Mouse (Mus musculus) myocyte (in vitro differentiated cells): ENCODE measurements around the gene Tctex1d2. TPM values are rescaled to one million over a fixed set of nuclear protein-coding genes. Genes with fewer than 3 reads are reported as not detected.
A peak's percentile ranks its signal among the peaks of the same experiment; 100 is the strongest.
"Not testable (repeated sequence)": the region's sequence is repeated elsewhere in the genome, so short reads cannot be mapped to it uniquely, and the experiment has no call there.

Experiments used
- H3K27me3 ChIP-seq: one replicate; pipeline ENCODE4 v1.6.1; 2011; ENCODE audit not compliant: control insufficient read depth, insufficient read depth, insufficient read length
- H3K36me3 ChIP-seq: one replicate; pipeline ENCODE4 v1.6.1; 2011; ENCODE audit not compliant: control insufficient read depth, insufficient read depth
- H3K4me2 ChIP-seq: one replicate; pipeline ENCODE4 v1.6.1; 2011; ENCODE audit warnings: low read depth, control low read depth
- H3K4me3 ChIP-seq: one replicate; pipeline ENCODE4 v1.5.1; 2011; ENCODE audit warnings: mild to moderate bottlenecking, control low read depth, moderate library complexity
- H3K79me2 ChIP-seq: one replicate; pipeline ENCODE4 v1.6.1; 2011; ENCODE audit not compliant: control insufficient read depth, insufficient read depth
- H3ac ChIP-seq: one replicate; pipeline ENCODE4 v1.6.1; 2011; ENCODE audit not compliant: control insufficient read depth, insufficient read length
- CEBPB ChIP-seq: IDR thresholded peaks from 2 replicates; pipeline ENCODE4 v1.6.1; 2011; ENCODE audit warnings: mild to moderate bottlenecking, moderate library complexity; ENCODE audit not compliant: poor library complexity, insufficient read depth, severe bottlenecking
- E2F4 ChIP-seq: IDR thresholded peaks from one replicate; pipeline ENCODE4 v1.6.1; 2011; ENCODE audit warnings: mild to moderate bottlenecking, control low read depth, moderate library complexity; ENCODE audit not compliant: insufficient read depth
- MAX ChIP-seq: IDR thresholded peaks from one replicate; pipeline ENCODE4 v1.6.1; 2011; ENCODE audit warnings: low read depth, mild to moderate bottlenecking, control low read depth
- MYOD1 ChIP-seq, 3 experiments: IDR thresholded peaks; one replicate each; pipeline ENCODE4 v1.6.1; 2011; ENCODE audit warnings: control low read depth in 2 of 3, low read depth in 2 of 3, mild to moderate bottlenecking in 2 of 3, moderate library complexity in 1 of 3; ENCODE audit not compliant: insufficient read length in 2 of 3, control insufficient read depth in 1 of 3
- MYOG ChIP-seq, 3 experiments: IDR thresholded peaks; one replicate each; pipeline ENCODE4 v1.6.1; 2011; ENCODE audit warnings: control low read depth in 2 of 3, low read depth in 2 of 3, mild to moderate bottlenecking in 2 of 3; ENCODE audit not compliant: insufficient read length in 2 of 3, control insufficient read depth in 1 of 3, insufficient read depth in 1 of 3
- POLR2A ChIP-seq: IDR thresholded peaks from one replicate; pipeline ENCODE4 v1.6.1; 2011; ENCODE audit warnings: low read depth, mild to moderate bottlenecking, control low read depth, moderate library complexity; ENCODE audit not compliant: insufficient read length
- POLR2AphosphoS2 ChIP-seq: IDR thresholded peaks from one replicate; pipeline ENCODE4 v1.6.1; 2011; ENCODE audit warnings: low read depth, control low read depth; ENCODE audit not compliant: insufficient read length
- REST ChIP-seq: IDR thresholded peaks from one replicate; pipeline ENCODE4 v1.6.1; 2011; ENCODE audit warnings: mild to moderate bottlenecking, control low read depth, moderate library complexity; ENCODE audit not compliant: insufficient read depth, insufficient read length
- SRF ChIP-seq: IDR thresholded peaks from one replicate; pipeline ENCODE4 v1.6.1; 2011; ENCODE audit warnings: low read depth; ENCODE audit not compliant: control insufficient read depth, insufficient read length
- TCF12 ChIP-seq: IDR thresholded peaks from one replicate; pipeline ENCODE4 v1.6.1; 2011; ENCODE audit warnings: mild to moderate bottlenecking, control low read depth; ENCODE audit not compliant: poor library complexity, insufficient read depth, severe bottlenecking
- TCF3 ChIP-seq: IDR thresholded peaks from one replicate; pipeline ENCODE4 v1.6.1; 2011; ENCODE audit warnings: low read depth, control low read depth; ENCODE audit not compliant: insufficient read length
- USF1 ChIP-seq: IDR thresholded peaks from one replicate; pipeline ENCODE4 v1.6.1; 2011; ENCODE audit warnings: low read depth, mild to moderate bottlenecking, control low read depth, moderate library complexity
- polyA plus RNA-seq: library from polyadenylated mRNA; unstranded; fragments of >200 nt; fragmentation: generic; extraction: Trizol; gene quantifications from one replicate; pipeline ENCODE4 v1.2.1, GENCODE M21; 2012; ENCODE audit warnings: missing spikeins

The Tctex1d2 gene
- polyA plus RNA-seq, 1 experiment = 12.7 TPM

- TF ChIP-seq TCF12 = peak; percentile 39
- peak in 2 of 3 experiments; percentile 31 to 72 for TF ChIP-seq MYOD1 (IDR thresholded peaks at IDR 0.05; ENCODE audit: control insufficient read depth in 1 of 3, insufficient read length in 2 of 3, low read depth in 2 of 3)
- TF ChIP-seq SRF = no peak
- TF ChIP-seq MAX = no peak
- peak in 2 of 3 experiments; percentile 67 to 80 for TF ChIP-seq MYOG (IDR thresholded peaks at IDR 0.05; ENCODE audit: control insufficient read depth in 1 of 3, insufficient read depth in 1 of 3, insufficient read length in 2 of 3, low read depth in 2 of 3)
- 0 out of 2 replicates have a peak, but pooled peaks have one; percentile 41 for TF ChIP-seq CEBPB
- Histone ChIP-seq H3ac (no peak overlapping the region), H3K4me2 (peak overlapping the region; percentile 66), H3K27me3 (no peaks in the 10 kb centered on the region), H3K36me3 (no peaks in the 10 kb centered on the region), H3K79me2 (peaks cover 27% of the 10 kb centered on the region), H3K4me3 (no peak overlapping the region)
Observed at GRCm38 (mm10) chr16:32434066-32434465, 14.6 kb downstream of the Tctex1d2 start.

DNA sequence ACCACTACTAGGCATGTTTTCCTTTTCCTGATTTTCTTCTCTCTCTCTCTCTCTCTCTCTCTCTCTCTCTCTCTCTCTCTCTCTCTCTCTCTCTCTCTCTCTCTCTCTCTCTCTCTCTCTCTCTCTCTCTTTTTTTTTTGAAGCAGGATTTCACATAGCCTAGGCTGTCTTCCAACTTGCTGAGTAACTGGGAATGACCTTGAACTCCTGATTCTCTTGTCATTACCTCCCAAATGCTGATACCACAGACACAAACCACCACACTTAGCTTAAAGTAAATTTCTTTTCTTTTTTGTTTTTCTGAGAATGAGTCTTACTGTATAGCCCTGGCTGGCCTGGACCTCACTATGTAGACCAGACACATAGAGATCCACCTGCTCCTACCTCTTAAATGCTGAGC lies 15.2 kb downstream of the Tctex1d2 start:
- Histone ChIP-seq H3K27me3 (no peaks in the 10 kb centered on the region), H3K79me2 (peaks cover 27% of the 10 kb centered on the region), H3K36me3 (peaks cover 2% of the 10 kb centered on the region), H3K4me2 (peak overlapping the region; percentile 66), H3ac (no peak overlapping the region), H3K4me3 (no peak overlapping the region)
- no peak for TF ChIP-seq TCF3
- no peak for TF ChIP-seq MYOD1 (IDR thresholded peaks at IDR 0.05; ENCODE audit: control insufficient read depth in 1 of 3, insufficient read length in 2 of 3, low read depth in 2 of 3)
- TF ChIP-seq MYOG (IDR thresholded peaks at IDR 0.05; ENCODE audit: control insufficient read depth in 1 of 3, insufficient read depth in 1 of 3, insufficient read length in 2 of 3, low read depth in 2 of 3) = no peak
- no peak for TF ChIP-seq SRF
- no peak for TF ChIP-seq MAX
- no peak for TF ChIP-seq POLR2AphosphoS2
- no peak for TF ChIP-seq POLR2A
- TF ChIP-seq USF1 = no peak
- no peak for TF ChIP-seq TCF12
- TF ChIP-seq CEBPB = no peak
- no peak for TF ChIP-seq E2F4
- TF ChIP-seq REST = no peak

DNA sequence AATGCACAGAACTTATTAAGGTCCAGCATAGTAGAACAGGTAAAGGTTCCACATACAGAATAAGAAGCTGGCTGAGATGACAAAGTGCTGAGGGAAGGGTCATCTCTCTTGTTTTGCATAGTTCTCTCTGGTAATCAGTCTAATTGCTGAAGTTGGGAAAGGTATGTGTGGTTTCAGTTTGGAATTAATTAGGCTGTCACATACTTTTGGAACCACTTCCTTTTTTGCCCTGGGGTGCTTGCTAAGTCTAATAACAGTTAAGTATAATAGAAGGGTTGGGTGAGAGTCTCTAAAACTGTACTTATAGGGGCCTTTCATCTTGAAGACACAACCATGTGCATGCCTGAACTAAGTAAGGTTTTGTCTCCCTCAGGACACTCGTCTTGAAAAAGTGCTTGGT lies 17.2 kb downstream of the Tctex1d2 start:
- H3K4me2 ChIP-seq = no peak overlapping the region
- no peak overlapping the region for H3K4me3 ChIP-seq
- TF ChIP-seq TCF3 = no peak
- TF ChIP-seq SRF = no peak
- no peak for TF ChIP-seq TCF12
- TF ChIP-seq MAX = no peak
- TF ChIP-seq MYOG (IDR thresholded peaks at IDR 0.05; ENCODE audit: control insufficient read depth in 1 of 3, insufficient read depth in 1 of 3, insufficient read length in 2 of 3, low read depth in 2 of 3) = no peak
- no peak for TF ChIP-seq E2F4
- TF ChIP-seq POLR2AphosphoS2 = no peak
- no peak for TF ChIP-seq MYOD1 (IDR thresholded peaks at IDR 0.05; ENCODE audit: control insufficient read depth in 1 of 3, insufficient read length in 2 of 3, low read depth in 2 of 3)
- TF ChIP-seq POLR2A = no peak
- H3K27me3 ChIP-seq = no peaks in the 10 kb centered on the region
- peaks cover 23% of the 10 kb centered on the region for H3K79me2 ChIP-seq
- no peak overlapping the region for H3ac ChIP-seq
- peaks cover 5% of the 10 kb centered on the region for H3K36me3 ChIP-seq

- TF ChIP-seq MAX (no peak), SRF (no peak), TCF3 (no peak), USF1 (no peak), E2F4 (no peak), REST (no peak), MYOG (IDR thresholded peaks at IDR 0.05; ENCODE audit: control insufficient read depth in 1 of 3, insufficient read depth in 1 of 3, insufficient read length in 2 of 3, low read depth in 2 of 3) (no peak), TCF12 (no peak), POLR2AphosphoS2 (no peak), MYOD1 (IDR thresholded peaks at IDR 0.05; ENCODE audit: control insufficient read depth in 1 of 3, insufficient read length in 2 of 3, low read depth in 2 of 3) (no peak), POLR2A (no peak), CEBPB (no peak)
- Histone ChIP-seq H3K79me2 (peaks cover 17% of the 10 kb centered on the region), H3K4me2 (no peak overlapping the region), H3ac (no peak overlapping the region), H3K4me3 (no peak overlapping the region), H3K36me3 (peaks cover 5% of the 10 kb centered on the region), H3K27me3 (no peaks in the 10 kb centered on the region)
Observed at GRCm38 (mm10) chr16:32437266-32437665, 17.8 kb downstream of the Tctex1d2 start.

GRCm38 (mm10) chr16:32441432-32441831 lies 21.9 kb downstream of the Tctex1d2 start:
- Histone ChIP-seq H3K27me3 (no peaks in the 10 kb centered on the region), H3K79me2 (peaks cover 15% of the 10 kb centered on the region), H3K4me2 (no peak overlapping the region), H3K4me3 (no peak overlapping the region), H3K36me3 (peaks cover 5% of the 10 kb centered on the region), H3ac (no peak overlapping the region)
- TF ChIP-seq MYOG (IDR thresholded peaks at IDR 0.05; ENCODE audit: control insufficient read depth in 1 of 3, insufficient read depth in 1 of 3, insufficient read length in 2 of 3, low read depth in 2 of 3) (no peak), MYOD1 (IDR thresholded peaks at IDR 0.05; ENCODE audit: control insufficient read depth in 1 of 3, insufficient read length in 2 of 3, low read depth in 2 of 3) (no peak), TCF12 (no peak), TCF3 (no peak), POLR2AphosphoS2 (no peak), E2F4 (no peak), REST (no peak), POLR2A (no peak), SRF (no peak), USF1 (no peak), MAX (no peak), CEBPB (no peak)

DNA sequence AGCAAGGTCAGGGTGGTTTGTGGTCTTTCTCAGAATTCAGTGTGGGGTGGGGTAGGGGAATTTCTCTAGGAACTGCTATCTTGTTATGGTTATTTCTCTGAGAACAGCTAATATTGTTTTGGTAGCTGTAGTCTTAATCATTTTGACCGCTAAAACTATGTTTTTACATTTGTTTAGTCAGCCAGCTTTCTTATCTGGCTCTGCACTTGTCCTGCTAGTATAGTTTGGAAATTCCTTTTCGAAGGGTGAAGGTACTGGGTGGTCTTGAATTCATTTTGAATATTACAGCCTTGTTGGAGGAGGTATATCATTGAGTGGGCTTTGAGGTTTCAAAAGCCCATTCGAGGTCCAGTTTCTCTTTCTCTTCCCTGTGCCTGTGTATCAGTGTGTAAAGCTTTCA lies 25.1 kb downstream of the Tctex1d2 start:
- H3K4me3 ChIP-seq, H3K79me2 ChIP-seq, H3ac ChIP-seq, H3K4me2 ChIP-seq, H3K36me3 ChIP-seq, H3K27me3 ChIP-seq: not testable (repeated sequence)
